Mouse (Mus musculus): ENCODE results near the gene Bco2.

Gene Bco2

DNA sequence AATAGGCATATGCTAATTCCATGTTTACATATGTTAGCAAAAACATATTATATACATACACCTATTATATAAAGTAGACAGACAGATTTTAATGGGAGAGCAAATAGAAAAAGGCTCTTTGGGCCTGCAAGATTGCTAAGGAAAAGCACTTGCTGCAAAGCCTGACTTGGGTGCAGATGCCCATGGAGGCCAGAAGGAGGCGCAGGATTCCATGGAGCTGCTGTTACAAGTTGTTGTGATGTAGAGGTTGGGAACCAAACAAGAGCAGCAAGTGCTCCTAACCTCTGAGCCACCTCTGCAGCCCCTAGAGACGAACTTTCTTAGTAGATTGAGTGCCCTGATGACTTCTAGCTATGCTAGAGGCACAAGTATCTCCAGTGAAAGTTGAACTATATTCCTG is 36.2 kb downstream of the Bco2 start:
- DNase-seq (ENCODE audit: low read depth in 2 of 2, low spot score in 2 of 2) = no peak

DNA sequence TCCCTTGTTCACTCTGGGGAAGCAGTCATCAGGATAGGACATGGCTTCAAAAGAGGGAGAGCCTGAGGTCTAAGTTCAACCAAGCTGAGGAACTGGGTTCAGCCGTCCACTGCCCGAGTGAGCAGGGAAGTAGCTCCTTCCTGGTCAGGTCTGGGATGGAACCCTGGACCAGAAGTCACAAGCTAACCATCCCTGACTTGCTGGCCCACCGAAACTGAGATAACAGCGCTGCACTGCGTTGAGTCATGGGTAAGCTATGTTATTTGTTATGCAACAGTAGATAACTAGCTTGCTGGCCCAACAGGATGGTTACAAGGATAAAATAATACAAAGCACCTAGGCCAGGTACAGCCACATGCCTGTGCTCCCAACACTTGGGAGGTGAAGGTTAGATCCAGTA is 39.5 kb downstream of the Bco2 start:
- DNase-seq (ENCODE audit: low read depth in 2 of 2, low spot score in 2 of 2) = no peak

DNA sequence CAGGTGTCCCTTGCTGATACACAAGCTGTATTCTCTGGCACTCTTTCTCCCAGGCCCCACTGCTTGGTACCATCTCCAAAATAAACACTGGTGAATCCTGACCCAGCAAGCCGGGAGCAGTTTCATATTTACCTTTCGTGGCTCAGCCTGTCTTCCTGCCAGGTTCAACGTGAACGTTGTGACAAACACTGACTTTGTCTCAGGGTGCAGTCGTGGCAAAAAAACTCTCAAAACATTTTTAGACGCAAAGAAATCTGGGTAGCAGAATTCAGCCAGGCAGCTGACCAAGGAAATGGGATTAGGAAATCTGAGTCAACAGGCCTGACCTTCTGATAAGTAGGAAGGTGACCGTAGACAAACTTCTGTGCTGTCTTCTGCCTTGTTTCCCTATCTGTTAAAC is 47.4 kb downstream of the Bco2 start:
- DNase-seq (ENCODE audit: low read depth in 2 of 2, low spot score in 2 of 2) = no peak

DNA sequence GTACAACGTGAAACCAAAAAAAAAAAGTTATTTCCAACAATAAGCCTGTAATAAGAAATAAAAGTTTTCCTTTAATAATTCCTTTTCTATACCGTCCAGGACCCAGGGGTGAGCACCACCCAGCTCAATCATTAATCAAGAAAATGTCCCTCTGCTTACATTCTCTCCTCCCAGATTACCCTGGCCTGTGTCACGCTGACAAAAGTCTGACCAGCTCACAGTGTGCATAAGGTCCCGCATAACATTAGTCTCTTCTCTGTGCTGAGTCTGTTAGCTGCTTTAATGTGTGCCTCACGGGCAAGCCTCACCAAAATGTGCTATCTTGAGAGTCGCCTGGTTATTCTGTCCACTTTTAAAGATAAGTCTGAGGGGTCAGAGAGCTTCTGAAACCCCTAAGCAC is 49.6 kb downstream of the Bco2 start:
- DNase-seq (ENCODE audit: low read depth in 2 of 2, low spot score in 2 of 2) = no peak

DNA sequence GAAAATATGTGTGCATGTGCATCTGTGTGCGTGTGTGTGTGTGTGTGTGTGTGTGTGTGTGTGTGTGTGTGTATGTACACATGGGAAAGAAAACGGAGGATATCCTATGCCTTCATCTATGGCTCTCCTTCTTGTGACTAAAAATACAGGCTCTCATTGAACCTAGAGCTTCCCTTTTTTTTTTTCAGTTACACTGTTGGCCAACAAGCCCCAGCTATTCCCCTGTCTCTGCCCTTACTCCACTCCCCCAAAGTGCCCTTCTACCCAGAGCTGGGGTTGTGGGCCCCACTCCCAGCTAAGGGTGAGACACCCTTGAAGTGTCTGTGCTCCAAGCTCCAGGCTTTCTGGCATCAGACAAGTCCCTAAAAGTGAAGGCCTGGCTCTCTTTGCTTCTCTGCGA is 52.0 kb downstream of the Bco2 start:
- DNase-seq (ENCODE audit: low read depth in 2 of 2, low spot score in 2 of 2) = no peak

DNA sequence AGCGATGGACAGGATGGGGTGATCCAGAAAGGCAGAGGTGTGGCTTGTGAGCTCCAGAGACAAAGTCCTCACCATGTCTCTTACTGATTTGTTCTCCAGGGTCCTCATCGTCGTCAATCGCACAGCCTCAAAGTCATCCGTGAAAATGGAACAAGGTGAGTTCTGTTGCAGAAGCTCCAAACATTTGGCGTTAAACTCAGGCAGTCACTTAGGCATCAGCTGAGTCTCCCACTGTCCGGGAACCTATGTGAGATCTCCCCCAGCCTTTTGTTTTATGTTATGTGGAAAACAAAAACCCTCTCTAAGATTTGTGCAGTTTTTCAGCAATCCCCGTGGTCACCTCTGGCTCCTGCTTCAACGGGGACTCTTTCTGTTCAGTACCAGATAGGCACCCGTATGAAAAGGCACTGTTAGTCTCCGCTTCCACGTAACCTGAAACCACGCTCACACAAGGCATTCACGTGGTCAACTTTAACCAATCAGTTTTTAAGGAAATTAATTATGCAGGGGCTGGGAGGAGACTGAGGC is 53.9 kb downstream of the Bco2 start:
- DNase-seq (ENCODE audit: low read depth in 2 of 2, low spot score in 2 of 2) = no peak

DNA sequence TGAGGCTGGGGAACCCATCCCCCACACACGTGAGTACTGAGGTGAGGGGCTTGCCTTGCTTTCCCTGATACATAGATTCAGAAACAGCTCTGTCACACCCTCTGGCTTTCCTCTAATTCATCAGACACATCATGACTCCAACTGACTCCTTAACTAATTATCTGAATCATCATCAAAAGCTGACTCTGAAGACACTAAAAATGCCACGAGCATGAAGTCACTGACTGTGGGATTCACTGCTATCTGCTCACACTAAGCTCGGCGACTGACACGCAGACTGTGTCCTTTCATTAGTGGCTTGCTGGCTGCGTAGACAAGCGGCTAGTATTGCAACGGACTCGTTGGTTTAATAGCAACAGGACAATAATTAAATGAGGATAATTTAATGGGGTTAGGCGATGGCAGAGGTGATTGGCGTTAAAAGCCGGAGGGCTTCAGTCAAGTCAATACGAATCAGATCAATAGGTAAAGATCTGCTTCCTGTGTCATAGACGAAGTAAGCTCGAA is 54.5 kb downstream of the Bco2 start:
- DNase-seq (ENCODE audit: low read depth in 2 of 2, low spot score in 2 of 2) = no peak

DNA sequence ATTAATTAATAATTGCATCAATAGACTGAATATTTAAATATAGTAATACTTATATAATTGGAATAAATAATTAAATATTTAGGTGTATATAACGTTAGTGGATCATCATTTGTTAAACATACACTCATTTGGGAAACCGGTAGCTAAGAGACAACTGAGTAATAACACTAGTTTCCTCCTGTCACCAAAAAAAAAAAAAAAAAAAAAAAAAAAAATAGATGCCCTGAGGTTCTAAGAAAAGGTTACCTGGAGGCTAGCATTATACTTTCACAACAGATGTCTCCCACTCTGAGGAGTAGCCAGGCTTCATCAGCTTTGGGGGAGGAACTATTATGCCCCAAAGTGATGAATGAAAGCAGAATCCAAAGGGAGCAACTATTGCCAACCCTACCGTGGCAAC is 55.2 kb downstream of the Bco2 start:
- DNase-seq (ENCODE audit: low read depth in 2 of 2, low spot score in 2 of 2) = no peak

DNA sequence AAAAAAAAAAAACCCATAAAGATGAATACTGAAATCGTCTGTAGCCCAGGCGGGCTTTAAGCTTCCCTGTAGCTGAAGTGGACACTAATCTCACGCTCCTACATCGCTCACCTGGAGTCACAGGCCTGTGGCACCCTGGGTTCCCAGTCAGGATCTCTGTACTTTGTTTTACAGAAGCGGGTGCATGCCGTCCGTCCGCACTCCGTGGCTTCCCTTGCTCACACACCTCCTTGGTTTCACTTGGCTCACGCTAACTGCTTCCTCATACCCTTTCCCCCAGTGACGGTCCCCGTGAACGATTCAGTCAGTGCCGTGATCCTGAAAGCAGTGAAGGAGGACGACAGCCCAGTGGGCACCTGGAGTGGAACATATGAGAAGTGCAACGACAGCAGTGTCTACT is 56.2 kb downstream of the Bco2 start:
- no peak for DNase-seq (ENCODE audit: low read depth in 2 of 2, low spot score in 2 of 2)

DNA sequence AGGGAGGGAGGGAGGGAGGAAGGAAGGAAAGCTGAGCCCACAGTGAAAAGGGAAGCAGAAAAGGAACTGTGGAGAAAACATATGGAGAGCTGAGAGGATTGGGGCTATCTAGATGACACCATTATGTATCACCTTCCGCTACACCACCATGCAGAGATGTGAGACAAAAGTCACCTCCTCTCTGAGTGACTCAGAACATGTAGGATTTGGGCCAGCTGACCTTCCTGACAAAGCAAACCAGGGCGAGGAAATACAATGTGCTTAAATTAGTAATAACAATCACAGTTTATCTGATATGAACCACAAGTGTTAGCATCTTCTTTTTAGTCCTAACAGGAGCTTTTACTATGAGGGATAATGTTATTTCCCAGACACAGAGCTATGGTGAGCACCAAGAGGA is 57.4 kb downstream of the Bco2 start:
- DNase-seq (ENCODE audit: low read depth in 2 of 2, low spot score in 2 of 2) = no peak

DNA sequence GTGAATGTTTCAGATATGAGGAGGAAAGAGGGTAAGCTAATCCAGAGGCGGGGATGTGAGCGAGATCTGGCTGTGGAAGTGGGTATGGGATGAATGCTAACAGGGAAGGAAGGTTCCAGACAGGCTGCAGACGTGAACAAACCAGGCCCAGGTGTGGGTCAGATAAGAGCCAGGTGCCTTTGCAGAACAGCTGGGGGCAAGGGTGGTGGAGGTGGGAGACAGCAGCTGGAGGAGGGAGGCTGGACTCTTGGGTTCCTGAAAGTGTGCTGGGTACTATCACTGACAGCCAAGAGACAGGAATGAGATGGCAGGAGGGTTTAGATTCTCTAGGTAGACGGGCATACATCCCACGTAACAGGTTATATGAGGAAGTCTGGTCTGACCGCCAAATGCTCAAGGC is 57.9 kb downstream of the Bco2 start:
- DNase-seq (ENCODE audit: low read depth in 2 of 2, low spot score in 2 of 2) = no peak

DNA sequence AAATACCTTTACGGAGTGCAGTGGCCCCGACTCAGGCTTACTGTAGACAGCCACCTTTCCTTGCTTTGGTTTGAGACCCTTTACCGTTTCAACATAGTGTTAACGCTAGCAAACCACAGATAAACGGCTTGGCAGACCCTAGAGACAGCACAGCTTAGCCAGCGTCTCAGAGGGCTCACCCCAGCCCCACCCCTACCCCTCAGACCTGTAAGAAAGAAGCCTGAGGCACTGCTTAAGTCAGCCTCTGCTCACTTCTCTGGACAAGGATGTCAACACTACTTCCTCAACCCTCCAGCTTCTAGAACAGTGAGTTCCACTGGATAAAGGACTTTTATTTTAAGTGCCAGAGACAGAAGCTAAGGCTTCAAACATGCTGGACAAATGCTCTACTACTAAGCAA is 58.4 kb downstream of the Bco2 start:
- no peak for DNase-seq (ENCODE audit: low read depth in 2 of 2, low spot score in 2 of 2)

DNA sequence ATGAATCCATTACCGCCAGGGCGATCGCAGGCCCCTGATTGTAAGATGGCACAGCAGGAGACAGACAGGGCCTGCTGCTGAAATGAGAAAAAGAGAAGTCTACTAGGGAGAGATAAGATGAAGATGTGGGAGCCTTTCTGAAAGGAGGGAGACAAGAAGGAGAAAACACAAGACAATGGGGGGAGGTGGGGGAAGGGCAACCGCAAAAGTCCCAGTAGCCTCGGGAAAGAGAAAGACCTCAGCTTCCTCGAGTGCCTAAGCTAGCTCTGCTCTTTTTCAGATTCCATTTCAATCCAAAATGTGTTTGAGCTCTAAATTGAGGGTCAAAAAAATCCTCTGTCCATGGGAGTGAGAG is 58.9 kb downstream of the Bco2 start:
- DNase-seq (ENCODE audit: low read depth in 2 of 2, low spot score in 2 of 2) = no peak

DNA sequence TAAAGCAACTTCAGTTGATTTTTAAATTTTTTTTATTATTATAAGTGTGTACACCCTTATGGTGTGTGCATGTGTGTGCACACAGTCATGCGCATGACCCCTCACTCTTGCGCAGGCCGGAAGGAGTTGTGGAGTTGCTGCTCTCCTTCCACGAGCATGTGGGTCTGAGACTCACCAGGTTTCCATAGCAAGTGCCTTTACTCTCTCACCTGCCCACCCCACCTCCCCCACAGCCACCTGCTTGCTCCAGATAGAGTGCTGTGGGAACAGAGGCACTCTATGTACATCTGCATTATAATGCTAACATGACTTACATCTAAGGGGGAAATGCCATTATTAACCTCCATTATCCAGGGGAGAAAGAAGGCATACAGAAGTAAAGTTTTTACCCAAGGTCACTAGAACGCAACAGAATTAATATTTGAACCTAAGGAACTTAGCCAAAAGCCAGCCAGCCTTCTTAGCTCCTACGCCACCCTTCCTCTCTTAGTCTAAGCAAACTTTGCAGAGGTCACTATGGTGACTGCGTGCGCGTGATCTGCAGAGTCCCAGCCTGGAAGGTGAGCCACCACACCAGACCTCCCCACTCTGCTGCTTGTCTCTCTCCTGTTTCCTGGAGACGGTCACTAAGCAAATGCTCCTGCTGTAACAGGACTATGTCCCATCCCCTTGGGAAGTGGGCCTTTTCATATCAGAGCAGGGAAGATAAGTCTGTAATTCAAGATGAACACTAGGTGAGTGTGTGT is 59.4 kb downstream of the Bco2 start:
- no peak for DNase-seq (ENCODE audit: low read depth in 2 of 2, low spot score in 2 of 2)

DNA sequence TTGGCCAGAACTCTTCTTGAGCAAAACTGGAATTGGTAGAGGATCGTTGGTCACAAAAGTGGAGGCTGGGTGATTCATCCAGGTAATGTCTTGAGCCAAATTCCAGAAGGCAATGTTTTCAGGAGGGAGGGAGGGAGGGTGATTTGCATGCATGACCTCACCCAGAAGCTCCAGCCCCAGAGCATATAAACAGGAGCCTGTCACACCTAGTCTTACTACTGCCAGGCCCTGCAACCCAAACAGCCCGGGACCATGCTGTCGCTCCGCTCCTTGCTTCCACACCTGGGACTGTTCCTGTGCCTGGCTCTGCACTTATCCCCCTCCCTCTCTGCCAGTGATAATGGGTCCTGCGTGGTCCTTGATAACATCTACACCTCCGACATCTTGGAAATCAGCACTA is 60.7 kb downstream of the Bco2 start, which contains the start of gene Plet1:
Gene Plet1 (plus strand): TSS at position 215 of the 400 bp plus-strand sequence.
- DNase-seq (ENCODE audit: low read depth in 2 of 2, low spot score in 2 of 2) = no peak

DNA sequence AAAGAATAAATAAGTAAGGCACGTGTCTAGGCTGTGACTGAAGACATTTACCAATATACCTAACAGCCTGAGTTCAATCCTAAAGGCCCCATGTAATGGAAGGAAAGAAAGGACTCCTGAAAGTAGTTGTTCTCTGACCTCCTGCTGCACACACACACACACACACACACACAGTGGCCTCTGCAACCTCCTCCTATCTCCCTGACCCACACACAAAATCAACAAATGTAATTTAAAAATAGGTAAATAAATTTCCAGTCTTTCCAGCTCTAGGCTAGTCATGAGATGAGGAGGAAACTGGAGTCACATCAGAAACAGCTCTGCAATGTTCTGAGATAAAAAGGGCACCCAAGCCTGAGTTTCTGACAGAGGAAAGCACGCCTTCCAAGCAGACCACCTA is 61.2 kb downstream of the Bco2 start:
- DNase-seq (ENCODE audit: low read depth in 2 of 2, low spot score in 2 of 2) = no peak

DNA sequence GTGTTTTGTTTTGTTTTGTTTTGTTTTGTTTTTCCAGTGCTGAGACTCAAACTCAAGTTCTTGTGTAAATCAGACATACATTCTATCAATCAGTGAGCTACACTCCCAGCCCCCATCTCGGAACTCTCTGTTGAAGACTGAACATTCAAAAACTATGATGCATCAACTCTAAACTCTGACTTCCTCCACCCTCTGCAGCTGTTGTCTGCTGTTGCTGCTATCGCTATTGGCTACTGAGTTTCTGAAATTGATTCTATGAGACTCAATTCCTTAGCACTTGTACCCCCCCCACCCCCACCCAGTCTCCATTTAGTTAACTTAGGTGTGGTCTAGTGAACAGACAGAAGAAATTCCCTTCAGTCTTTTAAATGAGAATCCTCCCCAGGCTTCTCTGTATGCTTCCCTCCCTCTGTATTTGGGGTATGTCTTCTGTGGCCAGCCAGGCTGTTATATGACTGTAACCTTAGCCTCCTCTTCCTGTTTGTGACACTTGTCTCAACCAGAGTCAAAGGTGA is 63.4 kb downstream of the Bco2 start:
- no peak for DNase-seq (ENCODE audit: low read depth in 2 of 2, low spot score in 2 of 2)

DNA sequence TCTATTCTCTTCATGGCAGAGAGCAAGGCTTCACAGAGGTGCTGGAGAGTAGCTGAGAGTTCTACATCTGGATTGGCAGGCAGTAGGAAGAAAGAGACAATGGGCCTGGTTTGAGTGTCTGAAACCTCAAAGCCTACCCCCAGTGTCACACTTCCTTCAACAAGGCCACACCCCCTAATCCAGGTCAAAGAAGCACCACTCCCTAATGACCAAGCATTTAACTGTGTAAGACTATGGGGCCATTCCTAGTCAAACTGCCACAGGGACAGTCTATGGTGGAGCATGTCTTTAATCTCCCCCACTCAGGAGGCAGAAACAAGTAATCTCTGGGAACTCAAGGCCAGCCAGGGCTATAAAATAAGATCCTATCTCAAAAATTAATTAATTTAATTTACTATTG is 64.1 kb downstream of the Bco2 start:
- no peak for DNase-seq (ENCODE audit: low read depth in 2 of 2, low spot score in 2 of 2)

DNA sequence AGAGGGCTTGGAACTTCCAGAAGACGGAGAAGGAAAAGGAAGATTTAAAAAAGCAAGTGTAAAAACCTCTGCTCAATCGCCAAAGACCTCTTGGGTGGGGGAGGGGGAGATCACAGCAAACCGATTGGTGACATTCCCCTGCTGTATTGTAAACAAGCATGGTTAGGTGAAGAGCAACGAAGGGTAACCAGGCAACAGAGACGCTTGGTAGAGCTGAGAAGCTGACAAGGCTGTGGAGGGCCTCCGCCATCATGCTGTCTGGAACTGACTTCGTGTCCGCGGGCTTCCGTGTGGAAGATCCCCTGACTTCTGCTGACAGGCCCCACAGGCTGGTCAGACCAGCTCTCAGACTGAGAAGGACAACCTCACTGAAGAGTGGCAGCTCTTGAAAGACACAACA is 69.5 kb downstream of the Bco2 start:
- DNase-seq (ENCODE audit: low read depth in 2 of 2, low spot score in 2 of 2) = no peak

Measured in CD8-positive naive resting alpha-beta T cell, adult 2 months (primary cell).